Mouse (Mus musculus) neural tube, embryonic 15.5 days (tissue): ENCODE results near the gene Plac8. TPM values are rescaled to one million over a fixed set of nuclear protein-coding genes. Genes with fewer than 3 reads are reported as not detected.

Source experiments
- ATAC-seq: fragments of 200-750 bp; cut with Nextera tagmentation; 2 replicates; pipeline ENCODE4 v1.8.0; 2017; ENCODE audit warnings: mild to moderate bottlenecking, moderate TSS enrichment, moderate library complexity; ENCODE audit not compliant: low FRiP score
- H3K27ac ChIP-seq: fragments of 300-500 bp; sonication (generic); replicated peaks from 2 replicates; pipeline ENCODE4 v1.5.1; 2015; ENCODE audit warnings: mild to moderate bottlenecking, inconsistent platforms
- H3K27me3 ChIP-seq: fragments of 300-500 bp; sonication (generic); replicated peaks from 2 replicates; pipeline ENCODE4 v1.6.1; 2015; ENCODE audit warnings: inconsistent platforms
- H3K36me3 ChIP-seq: fragments of 300-500 bp; sonication (generic); 2 replicates; pipeline ENCODE4 v1.6.1; 2015; ENCODE audit warnings: inconsistent platforms
- H3K4me1 ChIP-seq: fragments of 300-500 bp; sonication (generic); 2 replicates; pipeline ENCODE4 v1.6.1; 2015; ENCODE audit warnings: inconsistent platforms
- H3K4me2 ChIP-seq: fragments of 300-500 bp; sonication (generic); 2 replicates; pipeline ENCODE4 v1.6.1; 2015; ENCODE audit warnings: inconsistent platforms, mild to moderate bottlenecking, moderate library complexity
- H3K4me3 ChIP-seq: fragments of 300-500 bp; sonication (generic); replicated peaks from 2 replicates; pipeline ENCODE4 v1.5.1; 2015; ENCODE audit warnings: mild to moderate bottlenecking, inconsistent platforms
- H3K9ac ChIP-seq: fragments of 300-500 bp; sonication (generic); replicated peaks from 2 replicates; pipeline ENCODE4 v1.6.1; 2015; ENCODE audit warnings: mild to moderate bottlenecking, inconsistent platforms
- H3K9me3 ChIP-seq: fragments of 300-500 bp; sonication (generic); replicated peaks from 2 replicates; pipeline ENCODE4 v1.6.1; 2016; ENCODE audit warnings: inconsistent platforms
- WGBS: fragments of 180-500 bp; shearing (Covaris S2); methylation state at CpG from one replicate; pipeline ENCODE4 v1.1.7; 2015; ENCODE audit warnings: mixed read lengths; 5-methylcytosine and 5-hydroxymethylcytosine counted together
- polyA plus RNA-seq: library from polyadenylated mRNA; unstranded; fragments of >200 nt; fragmentation: Nextera tagmentation; extraction: Ambion mirVana; gene quantifications from 2 replicates; pipeline ENCODE4 v1.2.1, GENCODE M21; 2015

Plac8 gene
- polyA plus RNA-seq = 0.78 and 73.0 TPM in 2 replicates

DNA sequence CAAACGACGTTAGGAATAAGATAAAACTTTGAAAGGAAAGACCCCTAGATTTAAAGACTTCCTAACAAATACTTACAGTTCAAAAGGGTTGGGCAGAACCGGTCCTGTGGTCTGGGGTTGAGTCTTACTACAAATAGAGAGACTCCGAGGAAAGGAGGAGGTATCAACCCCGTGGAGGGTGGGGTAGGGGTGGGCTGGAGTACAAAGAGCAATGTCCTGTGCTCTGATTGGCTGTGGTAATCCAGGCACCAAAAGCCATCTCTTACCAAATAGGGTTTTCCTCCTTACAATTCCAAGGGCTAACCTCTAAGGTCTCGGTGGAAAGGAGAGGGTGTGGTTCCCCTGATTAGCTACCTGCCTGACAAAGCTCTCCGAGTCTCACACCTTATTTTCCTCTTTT is at the start of gene Plac8:
Plac8 (minus strand) TSS at position 177 of the 400 bp plus-strand sequence.
- H3K4me2 ChIP-seq = no peak within 1 kb of the TSS
- no peak within 1 kb of the TSS for H3K27ac ChIP-seq
- H3K4me1 ChIP-seq = no peaks in the 10 kb centered on the region
- H3K4me3 ChIP-seq = no peak within 1 kb of the TSS
- H3K36me3 ChIP-seq = no peaks in the 10 kb centered on the region
- WGBS = 40% methylated on average over 7 of the region's 7 CpGs
- no peaks in the 10 kb centered on the region for H3K27me3 ChIP-seq
- H3K9me3 ChIP-seq = no peaks in the 10 kb centered on the region
- H3K9ac ChIP-seq = no peak within 1 kb of the TSS
- no peak for ATAC-seq

- no peaks in the 10 kb centered on the region for H3K4me1 ChIP-seq
- no peaks in the 10 kb centered on the region for H3K9me3 ChIP-seq
- H3K4me2 ChIP-seq = no peak overlapping the region
- no peaks in the 10 kb centered on the region for H3K27me3 ChIP-seq
- no peaks in the 10 kb centered on the region for H3K36me3 ChIP-seq
- WGBS = 75% methylated on average over 8 of the region's 9 CpGs
- no peak overlapping the region for H3K4me3 ChIP-seq
- H3K27ac ChIP-seq = no peak overlapping the region
- H3K9ac ChIP-seq = no peak overlapping the region
- no peak for ATAC-seq
Observed at GRCm38 (mm10) chr5:100620952-100621351, 48.9 kb upstream of the Plac8 start.

- WGBS = 90% methylated on average over 15 of the region's 15 CpGs
- H3K9ac ChIP-seq = no peak overlapping the region
- H3K4me1 ChIP-seq = no peaks in the 10 kb centered on the region
- ATAC-seq = no peak
- no peak overlapping the region for H3K27ac ChIP-seq
- no peaks in the 10 kb centered on the region for H3K27me3 ChIP-seq
- H3K36me3 ChIP-seq = no peaks in the 10 kb centered on the region
- H3K4me2 ChIP-seq = no peak overlapping the region
- no peaks in the 10 kb centered on the region for H3K9me3 ChIP-seq
- no peak overlapping the region for H3K4me3 ChIP-seq
Observed at GRCm38 (mm10) chr5:100619586-100620275, 47.7 kb upstream of the Plac8 start.

GRCm38 (mm10) chr5:100613896-100614768 is 42.1 kb upstream of the Plac8 start:
- Histone ChIP-seq H3K27ac (no peak overlapping the region), H3K4me2 (no peak overlapping the region), H3K36me3 (no peaks in the 10 kb centered on the region), H3K4me1 (no peaks in the 10 kb centered on the region), H3K27me3 (no peaks in the 10 kb centered on the region), H3K9ac (no peak overlapping the region), H3K9me3 (no peaks in the 10 kb centered on the region), H3K4me3 (no peak overlapping the region)
- no peak for ATAC-seq
- 88% methylated on average over 17 of the region's 17 CpGs for WGBS

- Histone ChIP-seq H3K4me2 (no peak overlapping the region), H3K27ac (no peak overlapping the region), H3K4me3 (no peak overlapping the region), H3K4me1 (0 out of 2 replicates have a peak, but pooled peaks cover 6% of the 10 kb centered on the region), H3K9ac (no peak overlapping the region), H3K9me3 (no peaks in the 10 kb centered on the region), H3K27me3 (no peaks in the 10 kb centered on the region), H3K36me3 (no peaks in the 10 kb centered on the region)
- whole genome bisulfite sequencing = 90% methylated on average over 9 of the region's 9 CpGs
- ATAC-seq = no peak
Observed at GRCm38 (mm10) chr5:100607868-100608267, 35.8 kb upstream of the Plac8 start.

DNA sequence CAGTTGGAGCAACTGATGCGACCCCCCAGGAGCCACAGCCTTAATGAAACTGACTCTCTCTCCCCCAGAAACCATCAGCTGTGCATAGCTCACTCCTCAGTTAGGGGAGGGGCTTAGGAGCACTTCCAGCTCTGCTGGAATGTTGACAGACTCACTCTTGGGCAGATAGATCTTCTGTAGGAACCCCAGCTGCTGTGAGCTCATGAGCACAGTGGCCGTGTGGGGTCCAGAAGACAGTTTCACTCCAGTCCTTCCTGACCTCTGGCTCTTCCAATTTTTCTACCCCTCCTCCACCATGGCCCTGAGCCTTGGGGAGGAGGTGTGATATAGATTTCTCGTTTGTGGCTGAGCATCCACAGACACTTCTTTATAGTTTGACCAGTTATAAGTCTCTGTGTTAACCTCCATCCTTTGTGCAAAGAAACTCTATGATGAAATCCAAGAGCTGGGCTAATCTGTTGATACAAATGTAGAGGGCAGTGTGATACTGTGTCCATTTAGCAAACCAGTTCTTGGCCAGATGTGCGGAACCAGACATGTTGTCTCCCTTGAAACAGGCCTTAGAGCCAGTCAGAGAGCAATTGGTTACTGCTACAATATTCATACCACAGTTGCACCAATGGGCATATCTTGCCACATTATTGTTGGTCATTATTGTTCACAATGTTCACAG is 35.2 kb upstream of the Plac8 start:
- Histone ChIP-seq H3K4me1 (0 out of 2 replicates have a peak, but pooled peaks cover 6% of the 10 kb centered on the region), H3K27me3 (no peaks in the 10 kb centered on the region), H3K4me3 (no peak overlapping the region), H3K9me3 (no peaks in the 10 kb centered on the region), H3K36me3 (no peaks in the 10 kb centered on the region), H3K27ac (no peak overlapping the region), H3K4me2 (no peak overlapping the region), H3K9ac (no peak overlapping the region)
- WGBS = 75% methylated on average over 4 of the region's 4 CpGs
- ATAC-seq = no peak

DNA sequence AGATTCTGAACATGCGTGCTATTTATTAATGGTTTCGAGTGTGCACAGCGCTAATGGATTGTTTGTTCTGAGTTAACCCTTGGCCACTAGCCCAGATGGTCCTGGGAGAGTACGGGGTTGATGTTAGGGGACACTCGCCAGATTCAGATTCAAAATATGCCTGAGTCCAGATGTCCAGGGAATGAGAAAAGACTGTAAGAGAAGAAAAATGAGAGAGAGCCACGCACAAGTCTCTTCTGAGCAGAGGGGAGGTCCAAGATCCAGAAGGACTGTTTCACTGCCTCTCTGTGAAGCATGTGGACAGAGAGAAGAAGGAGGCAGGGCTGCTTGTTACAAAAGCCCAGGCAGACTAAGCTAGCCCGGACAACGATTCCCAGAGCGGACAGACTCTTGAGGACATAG is 33.8 kb upstream of the Plac8 start:
- H3K36me3 ChIP-seq = no peaks in the 10 kb centered on the region
- ATAC-seq = no peak
- 60% methylated on average over 9 of the region's 9 CpGs for WGBS
- no peaks in the 10 kb centered on the region for H3K9me3 ChIP-seq
- peak overlapping the region; percentile 18; the same call in 1 of the 2 replicates for H3K27ac ChIP-seq
- H3K4me3 ChIP-seq = no peak overlapping the region
- H3K4me2 ChIP-seq = peak overlapping the region; percentile 13; the same call in 1 of the 2 replicates
- no peak overlapping the region for H3K9ac ChIP-seq
- no peaks in the 10 kb centered on the region for H3K27me3 ChIP-seq
- 0 out of 2 replicates have a peak, but pooled peaks cover 6% of the 10 kb centered on the region for H3K4me1 ChIP-seq

DNA sequence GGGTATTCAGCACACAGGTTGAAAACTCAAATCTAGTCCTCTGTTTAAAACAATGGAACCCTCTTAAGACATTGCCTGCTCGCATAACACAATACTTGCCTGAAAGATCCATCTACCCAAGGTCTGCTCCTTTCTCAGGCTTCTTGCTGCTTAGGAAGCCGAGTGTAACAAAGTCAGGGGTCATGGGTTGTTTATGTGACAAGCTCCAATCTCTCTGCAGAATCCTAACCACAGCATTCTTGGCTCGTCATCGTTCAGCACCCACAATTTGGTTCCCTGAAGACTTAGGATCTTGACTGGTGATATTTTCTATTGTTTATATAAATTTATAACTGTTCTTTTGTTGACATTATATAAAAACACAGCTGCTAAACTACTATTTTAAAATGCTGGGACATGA is 32.0 kb upstream of the Plac8 start:
- Histone ChIP-seq H3K4me2 (no peak overlapping the region), H3K4me3 (no peak overlapping the region), H3K27ac (no peak overlapping the region), H3K9ac (no peak overlapping the region), H3K36me3 (no peaks in the 10 kb centered on the region), H3K9me3 (no peaks in the 10 kb centered on the region), H3K4me1 (0 out of 2 replicates have a peak, but pooled peaks cover 6% of the 10 kb centered on the region), H3K27me3 (no peaks in the 10 kb centered on the region)
- ATAC-seq = no peak
- WGBS = 79% methylated on average over 4 of the region's 4 CpGs

DNA sequence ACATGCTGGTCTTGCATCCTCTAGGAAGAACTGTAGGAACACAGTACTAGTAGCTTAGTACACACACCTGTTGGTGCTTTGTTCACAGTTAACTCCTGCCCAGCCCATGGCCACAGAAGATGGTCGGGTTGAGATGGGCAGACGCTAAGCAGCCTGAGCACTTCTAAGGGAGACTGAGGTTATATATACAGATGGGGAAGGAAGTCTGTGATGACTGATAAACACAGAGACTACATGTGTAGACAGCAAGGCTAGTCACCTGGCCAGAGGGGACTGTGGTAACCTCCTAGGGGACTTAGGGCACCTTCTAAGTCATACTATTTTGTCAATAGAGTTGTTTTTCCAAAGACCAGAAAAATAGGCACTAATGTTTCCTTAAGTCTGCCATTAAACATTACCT is 29.8 kb upstream of the Plac8 start:
- H3K4me1 ChIP-seq = 0 out of 2 replicates have a peak, but pooled peaks cover 6% of the 10 kb centered on the region
- H3K27ac ChIP-seq = no peak overlapping the region
- no peak overlapping the region for H3K9ac ChIP-seq
- WGBS = 90% methylated on average over 2 of the region's 2 CpGs
- H3K4me3 ChIP-seq = no peak overlapping the region
- ATAC-seq = no peak
- H3K36me3 ChIP-seq = no peaks in the 10 kb centered on the region
- no peak overlapping the region for H3K4me2 ChIP-seq
- H3K9me3 ChIP-seq = no peaks in the 10 kb centered on the region
- no peaks in the 10 kb centered on the region for H3K27me3 ChIP-seq

DNA sequence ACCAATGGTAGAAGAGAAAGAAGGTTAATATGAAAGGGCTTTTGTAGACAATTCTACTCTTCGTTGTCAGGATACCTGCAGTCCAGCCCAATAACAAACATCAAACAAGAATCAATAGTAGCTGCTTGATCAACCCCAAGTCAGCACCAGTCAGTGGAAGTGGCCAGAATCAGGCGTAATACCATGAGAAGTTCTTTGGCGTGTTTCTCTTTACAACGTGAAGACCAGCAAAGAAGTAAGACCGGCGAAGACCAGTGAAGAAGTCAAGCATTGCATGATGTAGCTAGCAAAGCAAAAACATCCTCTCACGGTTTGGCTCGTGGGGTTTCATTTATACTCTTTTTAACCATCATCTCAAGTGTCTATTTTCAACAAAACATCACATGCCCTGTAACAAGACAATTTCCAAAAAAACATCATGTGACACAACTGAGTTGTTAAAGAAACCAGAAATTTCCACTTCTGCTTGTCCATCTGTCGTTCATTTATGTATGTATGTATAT is 27.0 kb upstream of the Plac8 start:
- 93% methylated on average over 9 of the region's 9 CpGs for WGBS
- Histone ChIP-seq H3K9ac (no peak overlapping the region), H3K27ac (no peak overlapping the region), H3K4me2 (no peak overlapping the region), H3K4me1 (no peaks in the 10 kb centered on the region), H3K36me3 (no peaks in the 10 kb centered on the region), H3K4me3 (no peak overlapping the region), H3K9me3 (no peaks in the 10 kb centered on the region; the same call in 1 of the 2 replicates), H3K27me3 (no peaks in the 10 kb centered on the region)
- no peak for ATAC-seq

GRCm38 (mm10) chr5:100597886-100598485 is 25.9 kb upstream of the Plac8 start:
- Histone ChIP-seq H3K36me3 (no peaks in the 10 kb centered on the region), H3K4me1 (no peaks in the 10 kb centered on the region), H3K27me3 (no peaks in the 10 kb centered on the region), H3K4me2 (no peak overlapping the region), H3K27ac (no peak overlapping the region), H3K9me3 (peaks cover 4% of the 10 kb centered on the region; the same call in 1 of the 2 replicates), H3K9ac (no peak overlapping the region), H3K4me3 (no peak overlapping the region)
- ATAC-seq = no peak
- 62% methylated on average over 11 of the region's 11 CpGs for WGBS
